Mouse (Mus musculus) liver (tissue): ENCODE measurements around the gene Jak1.
A peak's percentile ranks its signal among the peaks of the same experiment; 100 is the strongest.

ENCODE experiments used
- DNase-seq: peaks from one replicate; pipeline ENCODE4 v3.0.0-alpha.2; 2020; ENCODE audit warnings: mixed read lengths

The Jak1 gene

GRCm38 (mm10) chr4:101236797-101237196 lies 28.3 kb downstream of the Jak1 start:
- DNase-seq, result peak; percentile 35

DNA sequence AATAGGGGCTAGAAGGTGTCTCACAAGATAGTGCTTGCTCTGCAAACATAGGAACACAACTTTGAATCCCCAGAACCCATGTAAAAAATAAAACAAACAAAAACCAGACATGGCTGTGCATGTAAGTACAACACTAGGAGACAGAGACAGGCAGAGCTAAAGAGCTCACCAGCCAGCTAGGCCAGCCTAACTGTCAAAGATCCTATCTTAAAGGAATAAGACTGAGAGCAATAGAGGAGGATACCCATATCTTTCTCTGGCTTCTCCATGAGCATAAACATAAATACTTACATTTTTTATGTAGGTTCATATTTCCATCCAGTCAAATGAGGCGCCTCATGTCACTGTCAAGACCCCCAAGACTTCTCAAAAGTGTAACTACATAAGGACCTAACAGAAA lies 29.1 kb downstream of the Jak1 start:
- peak; percentile 33 for DNase-seq

DNA sequence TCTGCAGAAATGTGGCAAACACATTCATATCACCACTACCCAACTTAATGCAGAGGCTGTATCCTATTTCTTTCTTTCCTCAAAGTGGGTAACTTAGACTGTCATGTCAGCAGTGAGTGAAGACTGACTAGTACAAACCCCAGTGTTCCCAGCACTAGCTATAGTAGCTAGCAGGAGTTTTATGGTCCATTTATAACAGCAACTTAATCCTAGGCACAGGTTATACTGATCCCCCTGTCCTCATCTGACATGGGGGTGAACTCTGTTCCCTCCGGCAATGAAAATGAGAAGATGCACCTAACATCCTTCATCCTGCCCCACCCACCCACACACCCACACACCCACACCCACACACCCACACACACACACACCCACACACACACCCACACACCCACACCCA lies 30.3 kb downstream of the Jak1 start:
- no peak for DNase-seq

- peak; percentile 41 for DNase-seq
These were observed 30.8 kb downstream of the Jak1 start for GRCm38 (mm10) chr4:101234332-101234731.

GRCm38 (mm10) chr4:101230621-101231020 lies 34.5 kb downstream of the Jak1 start:
- DNase-seq, result no peak

DNA sequence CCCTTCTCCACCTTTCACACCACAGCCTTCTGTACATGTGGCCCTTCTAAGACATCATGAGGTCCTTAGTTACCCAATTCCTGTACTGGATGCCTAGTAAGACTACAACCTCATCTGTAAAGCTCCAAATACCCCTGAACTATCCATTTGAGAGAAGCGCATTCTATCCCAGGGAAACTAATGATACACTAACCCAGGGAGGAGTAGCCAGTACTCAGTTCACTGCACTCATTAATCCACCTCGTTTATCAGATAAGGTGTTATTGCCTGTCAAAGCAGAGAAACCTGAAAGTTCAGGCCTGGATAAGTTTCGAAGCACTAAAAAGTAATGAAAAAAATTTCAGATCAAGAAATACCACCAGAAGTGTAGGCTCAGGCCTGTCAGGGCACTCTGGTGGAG lies 37.7 kb downstream of the Jak1 start:
- DNase-seq, result no peak

DNA sequence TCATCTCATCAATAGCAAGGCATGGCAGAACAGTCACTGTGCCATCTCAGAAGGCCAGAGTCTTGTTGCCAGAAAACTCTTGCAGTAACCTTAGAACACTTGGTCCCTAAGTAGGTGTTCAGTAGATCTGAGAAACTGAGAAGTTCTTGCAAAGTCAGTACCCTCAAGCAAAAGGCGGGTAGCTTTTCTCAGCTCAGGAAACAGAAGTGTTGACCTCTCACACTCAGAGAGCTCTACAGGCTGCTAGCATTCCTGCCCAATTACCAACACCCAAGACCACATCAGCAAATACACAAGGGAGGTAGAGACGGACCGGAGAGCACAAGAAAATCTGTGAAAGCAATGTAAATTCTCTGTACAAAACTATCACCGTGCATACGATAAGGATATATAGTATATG lies 39.1 kb downstream of the Jak1 start:
- DNase-seq, result no peak

DNA sequence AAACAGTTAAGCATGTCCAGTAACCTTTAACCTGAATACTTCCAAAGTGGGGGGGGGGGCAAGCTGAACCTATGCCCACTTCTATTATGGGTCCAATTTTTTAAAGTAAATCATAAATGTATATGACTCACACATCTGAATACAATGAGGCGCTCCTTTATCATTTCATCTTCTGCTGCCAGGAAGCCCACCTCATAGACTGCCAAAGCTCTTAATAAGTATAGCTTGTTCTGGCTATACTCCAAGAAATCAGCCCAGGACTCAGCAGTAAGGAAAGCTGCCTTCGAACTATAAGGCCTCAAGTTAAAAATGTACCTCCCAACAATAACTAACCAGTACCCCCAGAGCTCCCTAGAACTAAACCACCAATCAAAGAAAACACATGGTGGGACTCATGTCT lies 44.1 kb downstream of the Jak1 start:
- no peak for DNase-seq

DNA sequence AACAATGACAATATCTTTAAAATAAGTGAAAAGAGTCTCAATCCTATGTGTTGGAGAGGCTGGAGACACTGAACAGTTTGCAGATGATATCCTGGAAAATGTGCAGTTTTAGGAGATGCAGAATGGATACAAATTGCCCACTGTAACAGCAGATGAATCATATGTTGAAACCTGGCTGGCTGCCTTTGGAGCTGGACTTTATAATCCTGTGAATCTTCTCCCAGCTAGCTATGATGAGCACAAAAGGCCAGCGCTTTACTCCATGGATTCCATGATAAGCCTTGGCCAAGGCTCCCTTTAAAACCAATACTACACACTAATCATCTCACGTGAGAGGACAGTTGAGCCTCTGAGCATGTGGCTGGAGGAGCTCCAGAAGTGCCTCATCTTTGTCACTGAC lies 45.2 kb downstream of the Jak1 start:
- DNase-seq, result no peak

DNA sequence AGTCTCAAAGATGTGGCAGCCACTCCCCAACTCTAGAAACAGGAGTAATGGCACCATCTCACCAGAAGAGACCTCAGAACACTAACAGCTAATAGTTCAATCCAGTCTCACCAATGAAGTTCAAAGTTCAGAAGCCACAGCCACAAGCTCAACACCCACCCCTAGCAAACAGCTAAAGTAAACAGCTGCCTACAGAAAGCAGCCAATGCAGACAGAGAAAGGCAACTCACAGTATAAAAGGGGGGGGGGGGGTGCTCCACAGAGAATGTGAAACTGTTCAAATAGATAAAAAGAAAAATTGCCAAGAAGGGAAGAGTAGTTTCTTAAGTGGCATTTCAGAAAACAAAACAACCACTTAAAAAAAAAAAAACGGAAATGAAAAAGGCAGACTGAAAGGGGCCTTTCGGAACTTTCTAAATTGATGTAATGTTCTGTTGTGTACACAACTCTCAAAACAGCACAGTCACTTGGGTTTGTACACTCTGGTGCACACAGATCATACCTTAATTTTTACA lies 48.0 kb downstream of the Jak1 start:
- DNase-seq, result no peak

GRCm38 (mm10) chr4:101216286-101216685 lies 48.8 kb downstream of the Jak1 start:
- no peak for DNase-seq

DNA sequence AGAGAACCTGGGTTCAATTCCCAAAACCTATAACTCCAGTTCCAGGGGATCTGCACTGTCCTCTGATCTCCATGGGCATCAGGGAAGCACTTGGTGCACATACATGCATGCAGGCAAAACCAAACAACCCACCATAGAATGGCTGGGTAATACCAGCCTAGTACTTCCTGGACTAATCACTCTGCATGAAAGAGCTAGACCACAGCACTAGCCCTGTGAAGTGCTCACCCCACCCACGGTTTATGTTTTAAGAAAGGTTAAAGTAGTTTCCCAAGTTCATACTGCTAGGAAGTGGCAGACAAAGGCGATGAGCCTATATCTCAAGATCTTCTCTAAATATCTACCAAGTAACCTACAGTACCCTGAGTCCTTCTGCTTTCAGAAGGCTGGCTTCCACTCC lies 51.6 kb downstream of the Jak1 start:
- DNase-seq, result no peak

DNA sequence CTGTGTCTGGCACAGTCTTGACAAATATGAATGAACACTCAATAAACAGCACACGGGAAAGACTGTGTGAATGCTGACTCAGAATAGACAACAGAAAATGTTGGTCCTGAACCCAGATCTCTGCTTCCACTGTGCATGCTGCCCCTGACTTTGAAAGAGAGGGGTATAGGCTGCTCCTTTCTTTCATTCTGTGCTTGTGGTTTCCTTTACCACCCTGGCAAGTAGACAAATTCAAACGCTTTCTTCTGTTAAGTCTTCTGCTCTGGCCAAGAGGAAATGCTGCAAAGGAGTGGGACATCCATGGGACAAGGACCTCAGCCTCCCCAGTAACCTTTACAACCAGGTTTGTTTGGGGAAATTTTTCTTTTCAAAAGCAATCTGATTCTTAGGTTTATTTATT lies 57.6 kb downstream of the Jak1 start:
- DNase-seq, result no peak

- no peak for DNase-seq
These were observed 61.6 kb downstream of the Jak1 start for GRCm38 (mm10) chr4:101203518-101203917.

GRCm38 (mm10) chr4:101202626-101203025 lies 62.5 kb downstream of the Jak1 start:
- no peak for DNase-seq

- no peak for DNase-seq
These were observed 65.5 kb downstream of the Jak1 start for GRCm38 (mm10) chr4:101199433-101200081.

- no peak for DNase-seq
These were observed 66.7 kb downstream of the Jak1 start for GRCm38 (mm10) chr4:101198333-101198732.

- no peak for DNase-seq
These were observed 67.5 kb downstream of the Jak1 start for GRCm38 (mm10) chr4:101197421-101198170.

GRCm38 (mm10) chr4:101196407-101196806 lies 68.7 kb downstream of the Jak1 start:
- DNase-seq, result no peak

- DNase-seq, result no peak
These were observed 70.9 kb downstream of the Jak1 start for GRCm38 (mm10) chr4:101194170-101194569.

- peak; percentile 62 for DNase-seq
These were observed 72.7 kb downstream of the Jak1 start for GRCm38 (mm10) chr4:101192241-101192976.

GRCm38 (mm10) chr4:101187381-101187780 lies 77.7 kb downstream of the Jak1 start:
- no peak for DNase-seq

DNA sequence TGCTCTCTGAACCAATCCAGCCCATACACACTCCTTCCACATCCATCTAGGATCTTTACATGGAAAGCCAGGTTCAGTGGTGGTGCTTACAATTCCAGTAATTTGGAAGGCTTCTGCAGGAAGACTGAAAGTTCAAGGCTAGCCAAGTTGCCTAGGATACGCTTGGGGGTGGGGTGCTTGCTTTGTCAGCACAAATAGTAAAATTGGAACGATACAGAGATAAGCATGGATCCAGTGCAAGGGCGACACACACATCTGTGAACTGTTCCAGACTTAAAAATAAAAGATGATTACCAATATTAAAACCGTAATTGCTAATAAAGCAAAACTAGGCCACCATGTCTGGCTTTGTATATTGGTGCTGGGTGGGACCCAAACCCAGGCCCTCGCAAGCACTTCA lies 78.5 kb downstream of the Jak1 start:
- no peak for DNase-seq

GRCm38 (mm10) chr4:101185216-101185615 lies 79.9 kb downstream of the Jak1 start:
- no peak for DNase-seq
